Mouse (Mus musculus): Measurements from ENCODE around the gene Vrk2.

- TF ChIP-seq CTCF (IDR thresholded peaks at IDR 0.05; ENCODE audit: borderline replicate concordance, extremely low read depth, insufficient read depth, insufficient read length) (no peak), POLR2A (IDR thresholded peaks at IDR 0.05; ENCODE audit: borderline replicate concordance, extremely low read depth, insufficient read depth, insufficient read length, poor library complexity, severe bottlenecking) (no peak)
Measured at GRCm38 (mm10) chr11:26600692-26601091, 6.9 kb upstream of the Vrk2 start.
